Mouse (Mus musculus): ENCODE results near the gene Abtb1.

DNA sequence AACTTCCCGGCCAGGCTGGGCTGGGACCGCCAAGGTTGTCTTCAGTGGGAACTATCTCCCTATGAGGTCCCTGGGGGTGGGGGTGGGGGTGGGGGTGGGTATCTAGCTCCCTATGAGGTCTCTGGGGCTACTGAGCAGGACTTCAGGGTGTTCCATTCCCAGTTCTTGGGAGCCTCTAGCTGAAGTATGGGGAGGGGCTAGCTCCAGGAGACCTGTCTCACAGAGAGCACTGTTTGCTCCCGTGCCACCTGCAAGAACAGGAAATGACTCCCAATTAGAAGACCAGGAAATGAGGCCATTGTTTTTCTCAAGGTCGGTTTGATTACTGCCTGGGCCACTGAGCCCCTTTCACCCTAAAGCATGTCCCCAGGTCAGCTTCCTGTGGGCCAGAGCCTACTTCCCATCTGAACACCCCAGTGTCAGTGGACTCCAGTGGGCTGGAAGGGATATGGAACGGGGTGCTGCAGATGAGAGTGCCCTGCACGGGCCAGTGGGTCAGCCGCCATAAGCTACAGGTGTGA is 29.8 kb downstream of the Abtb1 start:
- no peak for TF ChIP-seq CTCF (IDR thresholded peaks at IDR 0.05; ENCODE audit: low read depth)
- TF ChIP-seq EP300 (IDR thresholded peaks at IDR 0.05; ENCODE audit: low read depth): no peak
